Mouse (Mus musculus) embryonic facial prominence, embryonic 12.5 days (tissue): ENCODE measurements around the gene Mbd4. TPM values are rescaled to one million over a fixed set of nuclear protein-coding genes. Genes with fewer than 3 reads are reported as not detected.
A peak's percentile ranks its signal among the peaks of the same experiment; 100 is the strongest.
"Not testable (repeated sequence)": the region's sequence is repeated elsewhere in the genome, so short reads cannot be mapped to it uniquely, and the experiment has no call there.

Source experiments
- ATAC-seq: fragments of 200-750 bp; cut with Nextera tagmentation; 2 replicates; pipeline ENCODE4 v1.8.0; 2017; ENCODE audit not compliant: insufficient number of reproducible peaks, insufficient read depth, low FRiP score, low TSS enrichment
- H3K27ac ChIP-seq: fragments of 300-500 bp; sonication (generic); 2 replicates; pipeline ENCODE4 v1.5.1; 2016; ENCODE audit warnings: mild to moderate bottlenecking
- H3K27me3 ChIP-seq: fragments of 300-500 bp; sonication (generic); 2 replicates; pipeline ENCODE4 v1.6.1; 2016; ENCODE audit warnings: mild to moderate bottlenecking, moderate library complexity
- H3K36me3 ChIP-seq: fragments of 300-500 bp; sonication (generic); 2 replicates; pipeline ENCODE4 v1.6.1; 2016; ENCODE audit warnings: mild to moderate bottlenecking
- H3K4me1 ChIP-seq: fragments of 300-500 bp; sonication (generic); 2 replicates; pipeline ENCODE4 v1.6.1; 2016
- H3K4me2 ChIP-seq: fragments of 300-500 bp; sonication (generic); replicated peaks from 2 replicates; pipeline ENCODE4 v1.6.1; 2016; ENCODE audit warnings: mild to moderate bottlenecking, moderate library complexity
- H3K4me3 ChIP-seq: fragments of 300-500 bp; sonication (generic); 2 replicates; pipeline ENCODE4 v1.5.1; 2016; ENCODE audit warnings: mild to moderate bottlenecking
- H3K9ac ChIP-seq: fragments of 300-500 bp; sonication (generic); 2 replicates; pipeline ENCODE4 v1.6.1; 2016; ENCODE audit warnings: mild to moderate bottlenecking, moderate library complexity
- H3K9me3 ChIP-seq: fragments of 300-500 bp; sonication (generic); 2 replicates; pipeline ENCODE4 v1.6.1; 2016; ENCODE audit warnings: mild to moderate bottlenecking, moderate library complexity
- WGBS: fragments of 180-500 bp; shearing (Covaris S2); methylation state at CpG from one replicate; pipeline ENCODE4 v1.1.7; 2016; 5-methylcytosine and 5-hydroxymethylcytosine counted together
- polyA plus RNA-seq: library from polyadenylated mRNA; unstranded; fragments of >200 nt; fragmentation: Nextera tagmentation; extraction: Ambion mirVana; gene quantifications from 2 replicates; pipeline ENCODE4 v1.2.1, GENCODE M21; 2016

Gene Mbd4
- polyA plus RNA-seq, 1 experiment from 2014 or later, result 28.4 TPM

DNA sequence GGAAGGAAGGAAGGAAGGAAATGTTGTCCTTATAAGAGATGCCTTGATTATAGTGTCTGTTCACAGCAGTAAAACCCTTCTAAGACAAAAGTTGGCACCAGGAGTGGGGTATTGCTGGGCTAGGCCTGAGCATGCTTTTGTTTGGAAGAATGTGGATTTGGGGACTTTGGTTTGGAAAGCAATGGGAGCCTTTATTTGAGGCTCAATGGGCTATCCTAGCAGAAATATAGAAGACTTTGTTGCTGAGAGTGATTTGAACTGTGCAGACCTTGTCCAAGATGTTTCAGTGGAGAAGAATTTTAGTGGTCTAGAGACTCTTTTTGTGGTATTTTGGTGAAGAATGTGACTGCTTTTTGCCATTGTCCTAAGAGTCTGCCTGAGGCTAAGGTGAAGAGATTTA lies 19.3 kb downstream of the Mbd4 start:
- Histone ChIP-seq H3K4me2 (no peak overlapping the region), H3K4me3 (no peak overlapping the region), H3K9me3 (no peaks in the 10 kb centered on the region), H3K27me3 (no peaks in the 10 kb centered on the region), H3K4me1 (no peaks in the 10 kb centered on the region), H3K27ac (no peak overlapping the region), H3K36me3 (no peaks in the 10 kb centered on the region), H3K9ac (no peak overlapping the region)
- no peak for ATAC-seq

GRCm38 (mm10) chr6:115832152-115832850 lies 20.9 kb downstream of the Mbd4 start:
- H3K9me3 ChIP-seq, result no peaks in the 10 kb centered on the region
- WGBS, result 88% methylated on average over 2 of the region's 2 CpGs
- H3K4me1 ChIP-seq, result no peaks in the 10 kb centered on the region
- no peaks in the 10 kb centered on the region for H3K27me3 ChIP-seq
- H3K36me3 ChIP-seq, result no peaks in the 10 kb centered on the region
- no peak overlapping the region for H3K9ac ChIP-seq
- no peak overlapping the region for H3K27ac ChIP-seq
- no peak overlapping the region for H3K4me2 ChIP-seq
- no peak for ATAC-seq
- no peak overlapping the region for H3K4me3 ChIP-seq

- WGBS, result 85% methylated on average over 6 of the region's 6 CpGs
- H3K9ac ChIP-seq, result no peak overlapping the region
- no peak overlapping the region for H3K4me3 ChIP-seq
- H3K27me3 ChIP-seq, result no peaks in the 10 kb centered on the region
- no peaks in the 10 kb centered on the region for H3K36me3 ChIP-seq
- ATAC-seq, result no peak
- no peaks in the 10 kb centered on the region for H3K4me1 ChIP-seq
- no peak overlapping the region for H3K27ac ChIP-seq
- no peaks in the 10 kb centered on the region for H3K9me3 ChIP-seq
- no peak overlapping the region for H3K4me2 ChIP-seq
These were observed 22.2 kb downstream of the Mbd4 start for GRCm38 (mm10) chr6:115830779-115831601.

- H3K4me1 ChIP-seq, H3K9ac ChIP-seq, H3K9me3 ChIP-seq, H3K36me3 ChIP-seq, H3K27me3 ChIP-seq: not testable (repeated sequence)
- 8% methylated on average over 5 of the region's 11 CpGs for WGBS
- Histone ChIP-seq H3K4me2 (peak overlapping the region; percentile 34), H3K4me3 (0 out of 2 replicates have a peak overlapping the region, but pooled peaks have one; percentile 9), H3K27ac (0 out of 2 replicates have a peak overlapping the region, but pooled peaks have one; percentile 23)
- ATAC-seq, result peak; percentile 95
These were observed 29.2 kb downstream of the Mbd4 start for GRCm38 (mm10) chr6:115823850-115824464.

DNA sequence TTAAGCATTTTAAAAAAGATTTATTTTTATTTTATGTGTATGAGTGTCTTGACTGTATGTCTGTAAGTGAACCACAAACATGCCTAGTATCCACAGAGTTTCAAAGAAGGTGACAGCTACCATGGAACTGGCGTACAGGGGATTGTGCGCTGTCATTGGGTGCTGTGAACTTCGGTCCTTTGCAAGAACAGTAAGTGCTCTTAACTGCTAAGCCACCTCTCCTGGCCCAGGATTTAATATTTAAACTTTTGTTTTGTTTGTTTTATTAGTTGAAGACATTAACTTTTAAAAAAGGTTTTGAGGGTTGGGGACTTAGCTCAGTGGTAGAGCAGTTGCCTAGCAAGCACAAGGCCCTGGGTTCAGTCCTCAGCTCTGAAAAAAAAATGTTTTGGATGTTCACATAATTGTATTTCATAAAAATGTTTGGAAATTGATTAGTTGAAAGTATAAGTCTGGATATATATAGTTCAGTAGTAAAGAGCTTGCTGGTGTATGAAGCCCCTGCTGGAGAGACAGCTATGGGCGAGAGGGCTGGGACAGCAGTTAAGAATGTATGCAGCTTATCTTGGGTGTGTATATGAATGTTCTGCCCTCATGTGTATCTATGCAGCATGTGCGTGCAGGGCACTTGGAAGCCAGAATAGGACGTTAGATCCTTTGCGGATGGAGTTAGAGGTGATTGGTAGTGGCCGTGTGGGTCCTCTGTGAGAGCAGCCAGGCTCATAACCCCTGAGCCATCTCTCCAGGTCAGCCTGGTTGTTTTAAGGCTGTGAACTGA lies 31.8 kb downstream of the Mbd4 start:
- WGBS, result 84% methylated on average over 8 of the region's 8 CpGs
- no peak for ATAC-seq
- no peaks in the 10 kb centered on the region for H3K27me3 ChIP-seq
- H3K4me1 ChIP-seq, result no peaks in the 10 kb centered on the region
- no peak overlapping the region for H3K4me2 ChIP-seq
- H3K9ac ChIP-seq, result no peak overlapping the region
- H3K4me3 ChIP-seq, result no peak overlapping the region
- H3K9me3 ChIP-seq, result no peaks in the 10 kb centered on the region
- no peaks in the 10 kb centered on the region for H3K36me3 ChIP-seq
- no peak overlapping the region for H3K27ac ChIP-seq

DNA sequence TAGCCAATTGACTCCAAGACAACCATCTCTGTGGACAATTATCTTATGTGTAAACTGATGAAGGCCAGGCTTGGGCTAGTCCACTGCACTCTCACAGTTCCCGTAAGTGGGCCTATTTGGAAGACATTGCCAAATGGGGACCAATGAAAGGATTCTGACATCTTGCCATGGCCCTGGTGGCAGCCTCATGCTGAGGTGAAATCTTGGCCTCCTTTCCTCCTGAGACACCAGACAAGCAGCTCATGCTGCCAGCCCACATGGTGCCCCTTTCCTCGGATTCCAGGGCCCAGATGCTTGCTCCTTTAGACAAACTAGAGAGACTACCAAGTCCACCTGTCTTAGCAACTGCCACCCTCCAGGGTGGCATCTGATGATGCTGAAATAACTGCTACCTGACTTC lies 35.0 kb downstream of the Mbd4 start:
- H3K9me3 ChIP-seq, result no peaks in the 10 kb centered on the region
- no peak overlapping the region for H3K9ac ChIP-seq
- H3K27ac ChIP-seq, result no peak overlapping the region
- no peak for ATAC-seq
- H3K4me1 ChIP-seq, result no peaks in the 10 kb centered on the region; the same call in 1 of the 2 replicates
- 83% methylated on average over 2 of the region's 2 CpGs for WGBS
- H3K27me3 ChIP-seq, result no peaks in the 10 kb centered on the region
- H3K4me2 ChIP-seq, result no peak overlapping the region
- no peak overlapping the region for H3K4me3 ChIP-seq
- no peaks in the 10 kb centered on the region for H3K36me3 ChIP-seq

GRCm38 (mm10) chr6:115815041-115815440 lies 38.1 kb downstream of the Mbd4 start:
- Histone ChIP-seq H3K27ac (no peak overlapping the region), H3K27me3 (no peaks in the 10 kb centered on the region), H3K36me3 (no peaks in the 10 kb centered on the region), H3K9ac (no peak overlapping the region), H3K4me3 (no peak overlapping the region), H3K9me3 (no peaks in the 10 kb centered on the region), H3K4me2 (no peak overlapping the region), H3K4me1 (no peaks in the 10 kb centered on the region; the same call in 1 of the 2 replicates)
- no peak for ATAC-seq
- 76% methylated on average over 4 of the region's 4 CpGs for WGBS

DNA sequence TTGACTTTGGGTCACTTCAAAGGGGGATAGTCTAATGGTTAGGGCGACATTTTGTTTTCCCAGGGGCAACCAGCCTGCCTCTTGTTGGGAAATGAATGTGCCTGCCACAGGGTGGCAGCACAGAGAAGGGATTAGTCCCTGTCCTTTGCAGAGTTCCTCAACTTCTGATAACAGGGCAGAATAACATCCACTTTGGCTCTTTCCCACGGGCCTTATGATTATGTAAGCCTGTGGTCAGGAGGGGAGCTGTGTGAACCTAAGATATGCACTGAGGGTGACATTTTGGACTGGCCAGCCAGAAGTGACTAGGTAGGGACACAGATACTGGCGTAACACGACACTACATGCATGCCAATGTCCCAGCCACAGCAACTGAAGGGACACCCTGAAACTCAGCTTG lies 39.1 kb downstream of the Mbd4 start:
- H3K27me3 ChIP-seq, result no peaks in the 10 kb centered on the region
- no peak overlapping the region for H3K9ac ChIP-seq
- no peaks in the 10 kb centered on the region for H3K9me3 ChIP-seq
- 35% methylated on average over 4 of the region's 4 CpGs for WGBS
- no peaks in the 10 kb centered on the region for H3K36me3 ChIP-seq
- H3K4me1 ChIP-seq, result no peaks in the 10 kb centered on the region; the same call in 1 of the 2 replicates
- ATAC-seq, result no peak
- no peak overlapping the region for H3K4me2 ChIP-seq
- no peak overlapping the region for H3K27ac ChIP-seq
- H3K4me3 ChIP-seq, result no peak overlapping the region

DNA sequence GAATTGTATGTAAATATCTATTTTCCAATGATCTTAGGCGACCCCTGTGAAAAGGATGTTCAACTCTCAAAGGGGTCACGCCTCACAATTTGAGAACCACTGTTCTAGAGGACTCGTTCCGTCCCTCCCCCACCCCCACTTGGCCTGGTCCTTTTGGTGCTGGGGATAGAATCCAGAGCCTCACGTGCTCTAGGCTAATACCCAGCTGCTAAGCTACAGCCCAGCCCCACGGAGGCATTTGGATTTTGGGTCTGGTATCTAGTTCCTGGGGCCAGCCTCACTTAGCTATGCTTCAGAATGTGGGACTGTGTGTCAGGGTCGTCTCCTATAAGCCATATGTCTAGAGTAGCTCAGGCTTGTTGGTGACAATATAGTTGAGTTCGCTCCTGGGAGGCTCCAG lies 41.6 kb downstream of the Mbd4 start:
- H3K4me3 ChIP-seq, result no peak overlapping the region

DNA sequence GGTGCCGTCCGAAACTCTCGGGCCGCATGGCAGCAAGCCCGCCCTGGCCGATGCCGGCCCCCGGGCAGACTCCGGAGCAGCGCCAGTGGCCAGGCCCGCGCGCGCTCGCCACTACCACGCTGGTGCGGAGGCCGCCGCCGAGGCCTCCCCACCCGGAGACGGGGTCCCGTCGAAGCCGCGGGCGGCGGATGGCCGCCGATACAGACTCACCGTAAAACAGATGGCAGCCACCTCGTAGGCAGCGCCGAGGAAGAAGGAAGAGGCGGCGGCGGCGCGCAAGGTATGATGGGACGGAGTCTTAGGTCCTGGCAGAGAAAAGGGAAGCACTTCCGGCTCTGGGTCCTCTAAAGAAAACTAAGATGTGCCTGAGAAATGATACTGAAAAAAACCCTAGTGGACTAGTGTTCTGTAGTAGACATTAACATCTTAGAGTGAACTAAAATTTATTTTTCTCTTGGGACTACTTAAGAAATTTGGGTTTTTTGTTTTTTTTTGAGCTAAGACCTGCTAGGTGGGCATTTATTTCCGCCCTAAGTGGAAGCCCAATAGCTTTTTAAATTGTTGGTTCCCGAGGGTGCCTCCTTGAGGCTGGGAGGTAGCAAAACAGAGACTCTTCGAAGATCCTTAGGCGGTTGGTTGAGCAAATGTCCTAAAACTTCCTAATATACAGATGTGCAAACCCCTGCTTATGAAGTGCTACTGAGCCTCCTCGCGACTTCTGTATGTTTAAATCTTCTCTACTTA lies 44.5 kb downstream of the Mbd4 start, which contains the start of gene Rpl32:
Rpl32 (minus strand) TSS at position 260 of the 744 bp plus-strand sequence.
- peaks cover 38% of the 10 kb centered on the region for H3K36me3 ChIP-seq
- H3K4me3 ChIP-seq, result peak within 1 kb of the TSS; percentile 99
- H3K9ac ChIP-seq, result peak within 1 kb of the TSS; percentile 99
- H3K4me2 ChIP-seq, result peak within 1 kb of the TSS; percentile 93
- peak within 1 kb of the TSS; percentile 98 for H3K27ac ChIP-seq
- peak; percentile 75; the same call in 1 of the 2 replicates for ATAC-seq
- under 1% methylated on average over 47 of the region's 47 CpGs for WGBS
- H3K9me3 ChIP-seq, result no peaks in the 10 kb centered on the region
- H3K27me3 ChIP-seq, result no peaks in the 10 kb centered on the region
- peaks cover 18% of the 10 kb centered on the region for H3K4me1 ChIP-seq

More for the DNA sequence above, 41.6 kb downstream of the Mbd4 start:
- H3K36me3 ChIP-seq, result peaks cover 10% of the 10 kb centered on the region
- no peak overlapping the region for H3K27ac ChIP-seq
- 63% methylated on average over 8 of the region's 8 CpGs for WGBS
- H3K9me3 ChIP-seq, result no peaks in the 10 kb centered on the region
- ATAC-seq, result no peak
- H3K4me2 ChIP-seq, result no peak overlapping the region
- H3K27me3 ChIP-seq, result no peaks in the 10 kb centered on the region
- H3K4me1 ChIP-seq, result peaks cover 9% of the 10 kb centered on the region
- H3K9ac ChIP-seq, result no peak overlapping the region

- H3K27me3 ChIP-seq, result no peaks in the 10 kb centered on the region
- H3K36me3 ChIP-seq, result peaks cover 41% of the 10 kb centered on the region
- H3K4me3 ChIP-seq, result peak overlapping the region; percentile 99
- H3K9ac ChIP-seq, result peak overlapping the region; percentile 99
- WGBS, result under 1% methylated on average over 22 of the region's 22 CpGs
- peaks cover 18% of the 10 kb centered on the region for H3K4me1 ChIP-seq
- ATAC-seq, result no peak
- H3K9me3 ChIP-seq, result no peaks in the 10 kb centered on the region
- H3K4me2 ChIP-seq, result peak overlapping the region; percentile 93
- H3K27ac ChIP-seq, result peak overlapping the region; percentile 98
These were observed 45.0 kb downstream of the Mbd4 start for GRCm38 (mm10) chr6:115808196-115808487.
